Mouse (Mus musculus) stomach, postnatal 0 days (tissue): Measurements from ENCODE around the gene Zfp467. TPM values are rescaled to one million over a fixed set of nuclear protein-coding genes. Genes with fewer than 3 reads are reported as not detected.
A peak's percentile ranks its signal among the peaks of the same experiment; 100 is the strongest.

Source experiments
- ATAC-seq: fragments of 200-750 bp; cut with Nextera tagmentation; 2 replicates; pipeline ENCODE4 v1.8.0; 2017; ENCODE audit not compliant: low FRiP score, low TSS enrichment
- DNase-seq: peaks from one replicate; pipeline ENCODE4 v3.0.0-alpha.2; 2016; ENCODE audit warnings: low spot score
- H3K27ac ChIP-seq: fragments of 300-500 bp; sonication (generic); replicated peaks from 2 replicates; pipeline ENCODE4 v1.5.1; 2014; ENCODE audit warnings: mild to moderate bottlenecking, control low read depth
- H3K27me3 ChIP-seq: fragments of 300-500 bp; sonication (generic); 2 replicates; pipeline ENCODE4 v1.6.1; 2014; ENCODE audit warnings: low read length; ENCODE audit not compliant: control insufficient read depth, insufficient read depth
- H3K36me3 ChIP-seq: fragments of 300-500 bp; sonication (generic); 2 replicates; pipeline ENCODE4 v1.6.1; 2014; ENCODE audit warnings: low read length, mixed read lengths; ENCODE audit not compliant: control insufficient read depth, insufficient read depth
- H3K4me1 ChIP-seq: fragments of 300-500 bp; sonication (generic); replicated peaks from 2 replicates; pipeline ENCODE4 v1.6.1; 2014; ENCODE audit warnings: antibody characterized with exemption; ENCODE audit not compliant: control insufficient read depth, insufficient read depth
- H3K4me2 ChIP-seq: fragments of 300-500 bp; sonication (generic); replicated peaks from 2 replicates; pipeline ENCODE4 v1.6.1; 2014; ENCODE audit warnings: low read depth, mild to moderate bottlenecking, control low read depth, moderate library complexity
- H3K4me3 ChIP-seq: fragments of 300-500 bp; sonication (generic); 2 replicates; pipeline ENCODE4 v1.5.1; 2014; ENCODE audit warnings: low read depth, low read length, control low read depth
- H3K9ac ChIP-seq: fragments of 300-500 bp; sonication (generic); 2 replicates; pipeline ENCODE4 v1.6.1; 2014; ENCODE audit warnings: mild to moderate bottlenecking, low read length, control low read depth, mixed read lengths
- H3K9me3 ChIP-seq: fragments of 300-500 bp; sonication (generic); 2 replicates; pipeline ENCODE4 v1.6.1; 2016; ENCODE audit warnings: low read length; ENCODE audit not compliant: control insufficient read depth
- CTCF ChIP-seq: IDR thresholded peaks from 2 replicates; pipeline ENCODE4 v1.5.1; 2016; ENCODE audit warnings: antibody characterized with exemption, low read depth, mild to moderate bottlenecking, moderate library complexity
- EP300 ChIP-seq: optimal IDR thresholded peaks from 2 replicates; pipeline ENCODE3; 2016; ENCODE audit warnings: antibody characterized with exemption
- WGBS: fragments of 180-500 bp; shearing (Covaris S2); extraction: QIAGEN DNeasy Blood & Tissue Kit; methylation state at CpG from one replicate; pipeline ENCODE4 v1.1.7; 2014; 5-methylcytosine and 5-hydroxymethylcytosine counted together
- polyA plus RNA-seq: library from polyadenylated mRNA; unstranded; fragments of >200 nt; fragmentation: Nextera tagmentation; extraction: Ambion mirVana; gene quantifications from 2 replicates; pipeline ENCODE4 v1.2.1, GENCODE M21; 2015

Zfp467 gene
- polyA plus RNA-seq, 1 experiment from 2014 or later: 24.2 TPM

GRCm38 (mm10) chr6:48411193-48412092, 34.2 kb downstream of the Zfp467 start:
- no peak for TF ChIP-seq EP300
- TF ChIP-seq CTCF: no peak
- WGBS: 85% methylated on average over 6 of the region's 6 CpGs

GRCm38 (mm10) chr6:48410551-48410950, 35.1 kb downstream of the Zfp467 start:
- TF ChIP-seq CTCF: no peak
- TF ChIP-seq EP300: no peak
- Histone ChIP-seq H3K36me3 (peaks cover 18% of the 10 kb centered on the region), H3K27ac (no peak overlapping the region; the same call in 1 of the 2 replicates), H3K4me3 (no peak overlapping the region), H3K9me3 (no peaks in the 10 kb centered on the region), H3K4me2 (no peak overlapping the region), H3K27me3 (no peaks in the 10 kb centered on the region), H3K9ac (no peak overlapping the region), H3K4me1 (no peaks in the 10 kb centered on the region)
- ATAC-seq (no peak), DNase-seq (peak; percentile 10)
- 74% methylated on average over 3 of the region's 3 CpGs for WGBS

More at GRCm38 (mm10) chr6:48411193-48412092, 34.2 kb downstream of the Zfp467 start:
- peak; percentile 30 for DNase-seq
- H3K9ac ChIP-seq: no peak overlapping the region
- H3K36me3 ChIP-seq: peaks cover 18% of the 10 kb centered on the region
- H3K4me1 ChIP-seq: no peaks in the 10 kb centered on the region
- no peaks in the 10 kb centered on the region for H3K9me3 ChIP-seq
- H3K4me2 ChIP-seq: no peak overlapping the region
- H3K4me3 ChIP-seq: no peak overlapping the region
- H3K27ac ChIP-seq: peak overlapping the region; percentile 49; the same call in 1 of the 2 replicates
- H3K27me3 ChIP-seq: no peaks in the 10 kb centered on the region
- ATAC-seq: peak; percentile 81

GRCm38 (mm10) chr6:48409726-48410343, 35.8 kb downstream of the Zfp467 start:
- H3K4me2 ChIP-seq: no peak overlapping the region
- no peak overlapping the region for H3K9ac ChIP-seq
- H3K27ac ChIP-seq: no peak overlapping the region
- H3K9me3 ChIP-seq: no peaks in the 10 kb centered on the region
- no peak for ATAC-seq
- no peaks in the 10 kb centered on the region for H3K27me3 ChIP-seq
- no peaks in the 10 kb centered on the region for H3K4me1 ChIP-seq
- H3K36me3 ChIP-seq: peaks cover 19% of the 10 kb centered on the region
- H3K4me3 ChIP-seq: no peak overlapping the region
- TF ChIP-seq EP300 (no peak), CTCF (no peak)
- 96% methylated on average over 4 of the region's 4 CpGs for WGBS
- peak; percentile 10 for DNase-seq

DNA sequence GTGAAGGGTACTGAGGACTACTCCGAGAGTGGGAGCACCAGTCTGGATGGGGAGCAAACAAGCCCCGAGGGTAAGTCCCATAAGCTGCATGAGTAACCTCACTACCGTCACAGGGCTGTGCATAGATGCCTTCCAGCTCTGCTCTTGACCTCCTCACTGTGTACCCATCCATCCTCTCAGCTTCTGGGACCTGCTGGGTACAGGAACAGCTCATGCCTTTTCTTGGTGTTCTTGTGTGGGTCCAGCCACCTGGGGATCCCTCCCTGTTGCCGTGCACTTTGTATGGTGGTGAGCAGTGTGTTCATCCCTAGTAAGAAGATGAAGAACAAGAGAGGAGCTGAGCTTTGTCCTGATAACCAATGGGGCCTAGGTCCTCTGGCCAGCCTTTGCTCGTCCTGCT, 41.6 kb downstream of the Zfp467 start:
- Histone ChIP-seq H3K36me3 (peaks cover 9% of the 10 kb centered on the region; the same call in 1 of the 2 replicates), H3K4me2 (no peak overlapping the region), H3K4me1 (no peaks in the 10 kb centered on the region), H3K27me3 (no peaks in the 10 kb centered on the region), H3K9ac (no peak overlapping the region), H3K9me3 (no peaks in the 10 kb centered on the region), H3K4me3 (no peak overlapping the region), H3K27ac (no peak overlapping the region)
- TF ChIP-seq EP300 (no peak), CTCF (no peak)
- 88% methylated on average over 5 of the region's 5 CpGs for WGBS
- ATAC-seq: no peak
- no peak for DNase-seq

GRCm38 (mm10) chr6:48399906-48400305, 45.7 kb downstream of the Zfp467 start:
- no peak for ATAC-seq
- WGBS: 95% methylated on average over 5 of the region's 5 CpGs
- Histone ChIP-seq H3K4me3 (no peak overlapping the region), H3K36me3 (no peaks in the 10 kb centered on the region), H3K4me1 (peaks cover 7% of the 10 kb centered on the region; the same call in 1 of the 2 replicates), H3K27me3 (no peaks in the 10 kb centered on the region), H3K4me2 (no peak overlapping the region), H3K27ac (no peak overlapping the region), H3K9me3 (no peaks in the 10 kb centered on the region), H3K9ac (no peak overlapping the region)
- DNase-seq: no peak
- no peak for TF ChIP-seq EP300
- TF ChIP-seq CTCF: no peak

DNA sequence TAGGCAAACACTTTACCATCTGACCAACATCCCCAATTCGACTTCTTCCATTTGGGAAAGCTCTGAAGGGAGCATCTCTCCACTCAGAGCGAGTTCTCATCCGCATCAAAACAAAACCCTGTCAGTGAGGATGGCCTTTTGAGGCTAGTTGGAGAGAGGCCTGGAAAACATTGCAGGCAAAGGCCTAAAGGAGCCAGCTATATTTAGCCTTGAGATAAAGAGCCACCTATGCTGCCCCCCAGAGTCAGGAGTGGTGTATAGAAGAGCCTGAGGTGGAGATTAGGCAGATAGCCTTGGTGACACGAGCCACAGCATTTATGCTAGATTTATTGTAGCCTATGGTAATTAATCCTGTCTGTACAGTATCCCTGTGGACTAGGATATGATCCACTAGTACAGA, 48.3 kb downstream of the Zfp467 start:
- no peaks in the 10 kb centered on the region for H3K9me3 ChIP-seq
- H3K4me3 ChIP-seq: no peak overlapping the region
- H3K27ac ChIP-seq: no peak overlapping the region
- peak; percentile 16 for DNase-seq
- H3K4me1 ChIP-seq: peaks cover 7% of the 10 kb centered on the region; the same call in 1 of the 2 replicates
- TF ChIP-seq EP300: no peak
- TF ChIP-seq CTCF: peak; percentile 55
- 65% methylated on average over 4 of the region's 4 CpGs for WGBS
- H3K4me2 ChIP-seq: no peak overlapping the region
- ATAC-seq: no peak
- no peak overlapping the region for H3K9ac ChIP-seq
- no peaks in the 10 kb centered on the region for H3K36me3 ChIP-seq
- H3K27me3 ChIP-seq: no peaks in the 10 kb centered on the region
